Mouse (Mus musculus): ENCODE results near the gene Tcp1.

The Tcp1 gene

GRCm38 (mm10) chr17:12973851-12974250, 58.4 kb downstream of the Tcp1 start:
- no peak for DNase-seq (ENCODE audit: low spot score in 2 of 2)
